Mouse (Mus musculus) forebrain, embryonic 11.5 days (tissue): ENCODE results near the gene Tsen54. TPM values are rescaled to one million over a fixed set of nuclear protein-coding genes. Genes with fewer than 3 reads are reported as not detected.
A peak's percentile ranks its signal among the peaks of the same experiment; 100 is the strongest.

Source experiments
- ATAC-seq: fragments of 200-750 bp; cut with Nextera tagmentation; replicated peaks from 2 replicates; pipeline ENCODE4 v1.8.0; 2017; ENCODE audit warnings: moderate TSS enrichment; ENCODE audit not compliant: low FRiP score
- DNase-seq: peaks from one replicate; pipeline ENCODE4 v3.0.0-alpha.2; 2017; ENCODE audit warnings: low spot score
- H3K27ac ChIP-seq: fragments of 300-500 bp; sonication (generic); 2 replicates; pipeline ENCODE4 v1.5.1; 2014; ENCODE audit warnings: low read depth, low read length
- H3K27me3 ChIP-seq: fragments of 300-500 bp; sonication (generic); 2 replicates; pipeline ENCODE4 v1.6.1; 2014; ENCODE audit warnings: mild to moderate bottlenecking, low read length, mixed read lengths; ENCODE audit not compliant: control insufficient read depth, insufficient read depth
- H3K36me3 ChIP-seq: fragments of 300-500 bp; sonication (generic); 2 replicates; pipeline ENCODE4 v1.6.1; 2014; ENCODE audit warnings: mild to moderate bottlenecking, low read length, moderate library complexity, mixed read lengths; ENCODE audit not compliant: control insufficient read depth, insufficient read depth
- H3K4me1 ChIP-seq: fragments of 300-500 bp; sonication (generic); replicated peaks from 2 replicates; pipeline ENCODE4 v1.6.1; 2014; ENCODE audit warnings: low read length, mixed read lengths; ENCODE audit not compliant: control insufficient read depth, insufficient read depth
- H3K4me2 ChIP-seq: fragments of 300-500 bp; sonication (generic); 2 replicates; pipeline ENCODE4 v1.6.1; 2014; ENCODE audit warnings: low read depth, mild to moderate bottlenecking, low read length, moderate library complexity, mixed read lengths; ENCODE audit not compliant: severe bottlenecking
- H3K4me3 ChIP-seq: fragments of 300-500 bp; sonication (generic); 2 replicates; pipeline ENCODE4 v1.5.1; 2014; ENCODE audit warnings: low read depth, low read length
- H3K9ac ChIP-seq: fragments of 300-500 bp; sonication (generic); 2 replicates; pipeline ENCODE4 v1.6.1; 2014; ENCODE audit warnings: low read length
- H3K9me3 ChIP-seq: fragments of 300-500 bp; sonication (generic); 2 replicates; pipeline ENCODE4 v1.6.1; 2016; ENCODE audit warnings: low read length, mixed read lengths; ENCODE audit not compliant: control insufficient read depth
- WGBS: fragments of 180-500 bp; shearing (Covaris S2); extraction: QIAGEN DNeasy Blood & Tissue Kit; methylation state at CpG from one replicate; pipeline ENCODE4 v1.1.7; 2014; 5-methylcytosine and 5-hydroxymethylcytosine counted together
- polyA plus RNA-seq: library from polyadenylated mRNA; unstranded; fragments of >200 nt; fragmentation: Nextera tagmentation; extraction: Ambion mirVana; gene quantifications from 2 replicates; pipeline ENCODE4 v1.2.1, GENCODE M21; 2014

Gene Tsen54
- polyA plus RNA-seq, 1 experiment from 2014 or later: 33.4 TPM

- no peak for ATAC-seq
- peaks cover 8% of the 10 kb centered on the region for H3K36me3 ChIP-seq
Observed at GRCm38 (mm10) chr11:115796898-115797297, 17.6 kb upstream of the Tsen54 start.

GRCm38 (mm10) chr11:115797665-115798064 lies 16.9 kb upstream of the Tsen54 start:
- 82% methylated on average over 9 of the region's 9 CpGs for WGBS
- Histone ChIP-seq H3K9me3 (no peaks in the 10 kb centered on the region), H3K27ac (no peak overlapping the region), H3K4me1 (no peaks in the 10 kb centered on the region), H3K27me3 (no peaks in the 10 kb centered on the region), H3K36me3 (peaks cover 7% of the 10 kb centered on the region), H3K4me3 (no peak overlapping the region), H3K9ac (no peak overlapping the region), H3K4me2 (no peak overlapping the region)
- no peak for ATAC-seq
- no peak for DNase-seq

More at GRCm38 (mm10) chr11:115796898-115797297, 17.6 kb upstream of the Tsen54 start:
- no peaks in the 10 kb centered on the region for H3K27me3 ChIP-seq
- H3K4me1 ChIP-seq: no peaks in the 10 kb centered on the region
- no peak overlapping the region for H3K4me3 ChIP-seq
- no peaks in the 10 kb centered on the region for H3K9me3 ChIP-seq
- no peak overlapping the region for H3K27ac ChIP-seq
- no peak overlapping the region for H3K9ac ChIP-seq
- WGBS: 85% methylated on average over 15 of the region's 15 CpGs
- no peak overlapping the region for H3K4me2 ChIP-seq
- no peak for DNase-seq

- 94% methylated on average over 18 of the region's 18 CpGs for WGBS
- Histone ChIP-seq H3K27ac (no peak overlapping the region), H3K9ac (no peak overlapping the region), H3K27me3 (no peaks in the 10 kb centered on the region), H3K9me3 (no peaks in the 10 kb centered on the region), H3K4me2 (no peak overlapping the region), H3K4me3 (no peak overlapping the region), H3K36me3 (peaks cover 13% of the 10 kb centered on the region), H3K4me1 (no peaks in the 10 kb centered on the region)
- ATAC-seq (no peak), DNase-seq (no peak)
Observed at GRCm38 (mm10) chr11:115800981-115801380, 13.5 kb upstream of the Tsen54 start.

- H3K36me3 ChIP-seq: peaks cover 13% of the 10 kb centered on the region
- 95% methylated on average over 24 of the region's 24 CpGs for WGBS
Observed at GRCm38 (mm10) chr11:115803072-115803709, 11.3 kb upstream of the Tsen54 start.

GRCm38 (mm10) chr11:115805005-115805404 lies 9.5 kb upstream of the Tsen54 start:
- no peak overlapping the region for H3K9ac ChIP-seq
- peaks cover 21% of the 10 kb centered on the region for H3K4me1 ChIP-seq
- no peak overlapping the region for H3K4me3 ChIP-seq
- H3K27ac ChIP-seq: no peak overlapping the region
- no peak for DNase-seq
- no peaks in the 10 kb centered on the region for H3K9me3 ChIP-seq
- H3K4me2 ChIP-seq: no peak overlapping the region
- no peak for ATAC-seq
- 97% methylated on average over 7 of the region's 7 CpGs for WGBS
- no peaks in the 10 kb centered on the region for H3K27me3 ChIP-seq
- peaks cover 6% of the 10 kb centered on the region; the same call in 1 of the 2 replicates for H3K36me3 ChIP-seq

More at GRCm38 (mm10) chr11:115803072-115803709, 11.3 kb upstream of the Tsen54 start:
- Histone ChIP-seq H3K4me2 (no peak overlapping the region), H3K9me3 (no peaks in the 10 kb centered on the region), H3K27me3 (no peaks in the 10 kb centered on the region), H3K27ac (no peak overlapping the region), H3K9ac (no peak overlapping the region), H3K4me1 (peaks cover 9% of the 10 kb centered on the region; the same call in 1 of the 2 replicates), H3K4me3 (no peak overlapping the region)
- DNase-seq (no peak), ATAC-seq (no peak)

GRCm38 (mm10) chr11:115806154-115806553 lies 8.4 kb upstream of the Tsen54 start:
- Histone ChIP-seq H3K36me3 (peaks cover 6% of the 10 kb centered on the region; the same call in 1 of the 2 replicates), H3K4me2 (no peak overlapping the region)

GRCm38 (mm10) chr11:115807306-115807705 lies 7.2 kb upstream of the Tsen54 start:
- ATAC-seq: no peak; the same call in 1 of the 2 replicates
- DNase-seq: no peak
- H3K36me3 ChIP-seq: peaks cover 6% of the 10 kb centered on the region; the same call in 1 of the 2 replicates
- no peak overlapping the region for H3K4me2 ChIP-seq
- no peak overlapping the region; the same call in 1 of the 2 replicates for H3K9ac ChIP-seq
- H3K4me3 ChIP-seq: no peak overlapping the region
- peaks cover 23% of the 10 kb centered on the region for H3K4me1 ChIP-seq
- no peak overlapping the region for H3K27ac ChIP-seq
- H3K27me3 ChIP-seq: no peaks in the 10 kb centered on the region
- no peaks in the 10 kb centered on the region for H3K9me3 ChIP-seq
- WGBS: 56% methylated on average over 5 of the region's 6 CpGs

More at GRCm38 (mm10) chr11:115806154-115806553, 8.4 kb upstream of the Tsen54 start:
- DNase-seq (no peak), ATAC-seq (no peak)
- Histone ChIP-seq H3K9me3 (no peaks in the 10 kb centered on the region), H3K9ac (no peak overlapping the region), H3K4me1 (peaks cover 21% of the 10 kb centered on the region), H3K4me3 (no peak overlapping the region), H3K27ac (no peak overlapping the region), H3K27me3 (no peaks in the 10 kb centered on the region)
- WGBS: 92% methylated on average over 10 of the region's 10 CpGs

- Histone ChIP-seq H3K4me1 (peaks cover 28% of the 10 kb centered on the region), H3K9ac (no peak overlapping the region), H3K4me2 (0 out of 2 replicates have a peak overlapping the region, but pooled peaks have one; percentile 18), H3K27me3 (no peaks in the 10 kb centered on the region), H3K4me3 (no peak overlapping the region), H3K27ac (0 out of 2 replicates have a peak overlapping the region, but pooled peaks have one; percentile 37), H3K36me3 (peaks cover 4% of the 10 kb centered on the region; the same call in 1 of the 2 replicates), H3K9me3 (no peaks in the 10 kb centered on the region)
- DNase-seq (no peak), ATAC-seq (no peak)
- 48% methylated on average over 11 of the region's 11 CpGs for WGBS
Observed at GRCm38 (mm10) chr11:115807971-115808370, 6.6 kb upstream of the Tsen54 start.
